Mouse (Mus musculus): ENCODE measurements around the gene Tdp1. TPM values are rescaled to one million over a fixed set of nuclear protein-coding genes. Genes with fewer than 3 reads are reported as not detected.

Tdp1 gene
- 23.6 and 24.8 TPM in 2 replicates for polyA plus RNA-seq (2011; ENCODE audit: insufficient read length, low read depth, missing spikeins)

DNA sequence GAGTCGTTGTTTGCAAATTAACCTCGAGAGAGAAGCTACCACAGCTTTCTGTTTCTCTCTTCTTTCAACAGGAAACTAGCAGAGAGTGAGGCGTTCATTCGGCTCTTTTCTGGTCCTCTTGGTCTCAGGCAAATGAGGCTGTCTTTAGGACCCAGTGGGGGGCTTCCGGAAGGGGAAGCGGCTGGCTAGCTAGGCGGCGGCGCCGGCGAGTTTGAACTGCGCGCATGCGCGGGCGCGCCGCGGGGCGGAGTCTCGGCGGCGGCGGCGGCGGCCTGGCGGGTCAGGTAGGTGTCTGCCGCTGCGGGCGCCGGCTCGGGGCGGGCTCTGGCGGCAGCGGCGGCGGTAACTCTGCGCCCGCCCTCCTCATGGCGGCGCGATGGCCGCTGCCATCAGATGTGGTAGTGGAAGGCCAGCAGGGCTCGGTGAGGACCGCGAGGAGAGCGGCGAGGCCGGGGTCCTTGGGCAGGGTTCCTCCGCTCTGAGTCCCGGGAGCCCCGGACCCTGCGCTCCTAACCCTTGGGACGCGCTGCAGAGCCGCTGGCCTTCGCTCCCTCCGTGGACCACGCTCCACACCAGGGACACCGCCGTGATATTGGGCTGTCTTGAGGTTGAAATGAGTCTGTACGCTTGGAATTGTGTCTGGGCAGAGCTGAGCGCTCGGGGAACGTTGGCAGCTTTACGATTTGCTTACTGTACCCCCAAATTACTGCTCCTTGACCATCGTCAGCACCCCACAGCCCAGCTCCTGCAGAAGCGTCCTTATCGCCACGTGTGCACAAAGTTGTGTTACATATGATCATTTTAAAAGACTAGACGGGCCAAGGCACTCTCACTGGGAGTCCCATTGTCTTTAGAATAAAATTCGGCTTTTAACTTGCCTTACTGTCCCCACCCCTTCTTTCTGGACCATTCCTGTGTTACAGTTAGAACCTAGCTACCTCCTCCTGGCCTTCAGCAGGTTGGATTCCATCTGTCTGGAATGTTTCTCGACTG, at the start of gene Tdp1, which contains the start of gene Efcab11:
Gene Tdp1, plus strand, starts transcription at position 249 of the 993 bp plus-strand sequence.
Gene Efcab11, minus strand, starts transcription at position 171 of the 993 bp plus-strand sequence.
- no peak for TF ChIP-seq CTCF (IDR thresholded peaks at IDR 0.05; ENCODE audit: borderline replicate concordance, insufficient read depth, low read length)
- peak; percentile 91 for TF ChIP-seq POLR2A (IDR thresholded peaks at IDR 0.05; ENCODE audit: low read depth, low read length)
- peak within 1 kb of the TSS; percentile 94 for H3K4me3 ChIP-seq (ENCODE audit: insufficient read depth, low read length)
- peak within 1 kb of the TSS; percentile 74 for H3K27ac ChIP-seq (ENCODE audit: insufficient read depth, low read length)
- H3K4me1 ChIP-seq (ENCODE audit: control insufficient read depth, insufficient read depth, low read length) = peaks cover 3% of the 10 kb centered on the region; the same call in 1 of the 2 replicates

DNA sequence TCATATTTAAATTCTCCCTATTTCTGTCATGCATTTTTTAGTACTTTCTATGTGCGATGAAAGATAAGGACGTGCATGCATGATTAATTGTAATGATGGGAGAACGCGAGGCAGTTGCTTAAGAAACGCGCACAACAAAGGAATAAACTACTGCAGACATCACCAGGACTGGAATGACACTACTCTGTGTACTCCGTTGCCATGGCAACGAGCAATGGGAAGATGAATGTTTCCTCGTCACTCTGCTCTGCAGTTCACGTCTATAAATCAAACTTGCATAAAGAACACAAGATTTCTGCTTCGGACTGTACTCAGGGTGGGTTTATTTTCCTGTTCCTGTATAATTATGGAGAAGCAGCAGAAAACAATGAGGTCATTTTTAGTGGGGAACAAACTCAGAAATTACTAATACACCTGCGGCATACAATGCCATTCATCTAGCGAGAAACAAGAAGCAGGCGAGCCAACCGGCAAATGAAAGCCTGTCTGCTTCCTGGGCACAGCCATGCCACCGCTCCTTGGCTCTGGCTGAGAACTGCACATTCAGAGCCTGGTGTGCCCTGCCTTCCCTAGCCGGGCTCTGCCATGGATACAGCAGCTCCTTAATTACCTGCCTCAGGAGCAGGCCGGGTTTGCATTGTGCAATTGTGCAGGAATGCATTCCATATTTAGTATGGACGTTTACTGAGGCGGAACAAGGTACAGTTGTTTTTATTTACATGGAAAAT, 47.7 kb upstream of the Tdp1 start:
- H3K4me1 ChIP-seq (ENCODE audit: control insufficient read depth, insufficient read depth, low read length) = no peaks in the 10 kb centered on the region
- no peak overlapping the region for H3K27ac ChIP-seq (ENCODE audit: insufficient read depth, low read length)
- H3K4me3 ChIP-seq (ENCODE audit: insufficient read depth, low read length) = no peak overlapping the region
- no peak for TF ChIP-seq POLR2A (IDR thresholded peaks at IDR 0.05; ENCODE audit: low read depth, low read length)
- TF ChIP-seq CTCF (IDR thresholded peaks at IDR 0.05; ENCODE audit: borderline replicate concordance, insufficient read depth, low read length) = no peak

DNA sequence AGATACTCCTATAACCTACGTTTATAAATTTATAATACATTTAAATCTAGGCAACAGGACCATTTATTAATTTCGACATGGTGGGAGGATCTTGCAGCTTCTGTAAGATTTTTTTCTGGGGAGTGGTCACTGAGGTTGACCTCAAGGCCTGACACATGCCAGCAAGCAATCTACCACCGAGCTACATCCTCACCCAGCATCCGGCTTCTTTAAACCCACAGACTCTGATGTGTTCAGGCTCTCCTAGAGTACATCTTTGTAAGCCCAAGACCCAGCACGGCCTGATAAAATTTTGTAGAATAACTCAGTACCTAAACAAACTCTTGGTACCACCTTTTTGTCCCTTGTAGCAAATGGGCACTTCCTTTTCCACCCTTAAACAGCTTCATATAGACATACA, 46.8 kb upstream of the Tdp1 start:
- Histone ChIP-seq H3K4me3 (ENCODE audit: insufficient read depth, low read length) (no peak overlapping the region), H3K4me1 (ENCODE audit: control insufficient read depth, insufficient read depth, low read length) (no peaks in the 10 kb centered on the region), H3K27ac (ENCODE audit: insufficient read depth, low read length) (no peak overlapping the region)
- TF ChIP-seq POLR2A (IDR thresholded peaks at IDR 0.05; ENCODE audit: low read depth, low read length) (no peak), CTCF (IDR thresholded peaks at IDR 0.05; ENCODE audit: borderline replicate concordance, insufficient read depth, low read length) (no peak)

DNA sequence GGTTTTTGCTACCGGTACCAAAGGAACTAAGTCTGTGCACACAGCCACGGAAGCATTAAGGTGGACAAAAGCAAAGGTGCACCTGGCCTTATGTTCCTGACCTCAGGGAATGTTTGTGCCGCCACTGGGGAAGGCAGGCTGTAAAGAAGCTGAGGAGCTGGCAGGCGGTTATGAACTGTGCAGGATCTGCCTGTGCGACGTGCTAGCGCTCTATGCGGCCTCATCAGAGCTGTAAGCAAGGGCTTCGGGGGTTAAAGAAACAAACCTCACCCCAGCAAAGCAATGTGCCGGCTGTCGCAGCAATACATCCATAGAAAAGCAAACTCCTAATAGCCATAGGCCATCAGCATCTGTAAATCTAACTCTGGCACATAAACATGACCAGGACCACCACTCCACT, 46.2 kb upstream of the Tdp1 start:
- TF ChIP-seq CTCF (IDR thresholded peaks at IDR 0.05; ENCODE audit: borderline replicate concordance, insufficient read depth, low read length) (no peak), POLR2A (IDR thresholded peaks at IDR 0.05; ENCODE audit: low read depth, low read length) (no peak)
- Histone ChIP-seq H3K4me3 (ENCODE audit: insufficient read depth, low read length) (no peak overlapping the region), H3K4me1 (ENCODE audit: control insufficient read depth, insufficient read depth, low read length) (no peaks in the 10 kb centered on the region), H3K27ac (ENCODE audit: insufficient read depth, low read length) (no peak overlapping the region)

DNA sequence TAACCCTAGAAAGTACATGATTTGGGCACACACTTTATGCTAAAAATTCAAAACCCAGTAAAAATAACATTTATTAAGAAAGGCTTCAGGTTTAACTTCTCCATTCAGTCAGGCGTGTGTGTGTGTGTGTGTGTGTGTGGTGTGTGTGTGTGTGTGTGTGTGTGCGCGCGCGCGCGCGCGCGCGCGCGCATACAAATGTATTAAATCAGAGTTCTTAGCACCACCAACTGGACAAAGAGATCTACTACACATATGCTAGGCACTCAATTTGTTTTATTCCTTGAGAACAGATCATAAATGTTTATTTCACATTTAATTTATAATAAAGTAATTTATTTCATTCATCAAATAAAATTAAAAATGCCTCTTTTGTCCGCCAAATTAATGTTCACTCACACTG, 45.6 kb upstream of the Tdp1 start:
- Histone ChIP-seq H3K27ac (ENCODE audit: insufficient read depth, low read length) (no peak overlapping the region), H3K4me1 (ENCODE audit: control insufficient read depth, insufficient read depth, low read length) (no peaks in the 10 kb centered on the region), H3K4me3 (ENCODE audit: insufficient read depth, low read length) (no peak overlapping the region)
- TF ChIP-seq POLR2A (IDR thresholded peaks at IDR 0.05; ENCODE audit: low read depth, low read length) = no peak
- no peak for TF ChIP-seq CTCF (IDR thresholded peaks at IDR 0.05; ENCODE audit: borderline replicate concordance, insufficient read depth, low read length)

DNA sequence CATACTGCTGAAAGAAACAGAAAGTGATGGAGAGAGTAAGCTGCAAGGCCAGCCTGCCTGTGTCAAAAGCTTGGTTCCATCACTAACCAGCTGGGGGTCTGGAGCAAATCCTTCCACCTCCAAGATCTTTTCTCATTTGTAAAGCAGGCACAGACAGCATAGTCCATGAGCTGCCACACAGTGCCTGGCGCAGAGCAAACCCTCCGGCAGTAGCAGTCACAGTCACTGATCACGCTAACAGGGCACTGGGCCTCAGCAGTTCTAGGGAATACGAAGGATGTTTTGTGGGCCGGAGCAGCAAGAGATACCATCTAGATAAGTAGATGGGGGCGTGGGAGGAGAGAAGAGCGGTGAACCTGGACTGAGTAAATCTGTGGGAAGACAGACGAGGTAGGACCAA, 39.4 kb upstream of the Tdp1 start:
- Histone ChIP-seq H3K4me3 (ENCODE audit: insufficient read depth, low read length) (no peak overlapping the region), H3K4me1 (ENCODE audit: control insufficient read depth, insufficient read depth, low read length) (no peaks in the 10 kb centered on the region), H3K27ac (ENCODE audit: insufficient read depth, low read length) (no peak overlapping the region)
- TF ChIP-seq POLR2A (IDR thresholded peaks at IDR 0.05; ENCODE audit: low read depth, low read length) = no peak
- TF ChIP-seq CTCF (IDR thresholded peaks at IDR 0.05; ENCODE audit: borderline replicate concordance, insufficient read depth, low read length) = no peak

DNA sequence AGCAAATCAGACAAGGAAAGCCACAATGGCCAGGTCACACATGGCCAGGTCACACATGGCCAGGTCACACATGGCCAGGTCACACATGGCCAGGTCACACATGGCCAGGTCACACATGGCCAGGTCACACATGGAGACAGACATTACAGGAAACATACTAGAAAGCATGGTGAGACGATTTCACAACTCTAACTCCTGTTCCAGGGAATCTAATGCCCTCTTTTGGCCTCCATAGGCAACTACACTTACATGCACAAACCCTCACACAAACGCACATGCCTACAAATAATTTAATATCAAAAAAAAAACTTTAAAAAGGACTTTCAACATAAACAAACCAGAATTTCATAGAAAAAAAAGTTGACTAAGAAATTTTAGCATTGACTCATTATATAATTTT, 34.3 kb upstream of the Tdp1 start:
- Histone ChIP-seq H3K4me1 (ENCODE audit: control insufficient read depth, insufficient read depth, low read length) (no peaks in the 10 kb centered on the region), H3K27ac (ENCODE audit: insufficient read depth, low read length) (no peak overlapping the region), H3K4me3 (ENCODE audit: insufficient read depth, low read length) (no peak overlapping the region)
- no peak for TF ChIP-seq POLR2A (IDR thresholded peaks at IDR 0.05; ENCODE audit: low read depth, low read length)
- no peak for TF ChIP-seq CTCF (IDR thresholded peaks at IDR 0.05; ENCODE audit: borderline replicate concordance, insufficient read depth, low read length)

DNA sequence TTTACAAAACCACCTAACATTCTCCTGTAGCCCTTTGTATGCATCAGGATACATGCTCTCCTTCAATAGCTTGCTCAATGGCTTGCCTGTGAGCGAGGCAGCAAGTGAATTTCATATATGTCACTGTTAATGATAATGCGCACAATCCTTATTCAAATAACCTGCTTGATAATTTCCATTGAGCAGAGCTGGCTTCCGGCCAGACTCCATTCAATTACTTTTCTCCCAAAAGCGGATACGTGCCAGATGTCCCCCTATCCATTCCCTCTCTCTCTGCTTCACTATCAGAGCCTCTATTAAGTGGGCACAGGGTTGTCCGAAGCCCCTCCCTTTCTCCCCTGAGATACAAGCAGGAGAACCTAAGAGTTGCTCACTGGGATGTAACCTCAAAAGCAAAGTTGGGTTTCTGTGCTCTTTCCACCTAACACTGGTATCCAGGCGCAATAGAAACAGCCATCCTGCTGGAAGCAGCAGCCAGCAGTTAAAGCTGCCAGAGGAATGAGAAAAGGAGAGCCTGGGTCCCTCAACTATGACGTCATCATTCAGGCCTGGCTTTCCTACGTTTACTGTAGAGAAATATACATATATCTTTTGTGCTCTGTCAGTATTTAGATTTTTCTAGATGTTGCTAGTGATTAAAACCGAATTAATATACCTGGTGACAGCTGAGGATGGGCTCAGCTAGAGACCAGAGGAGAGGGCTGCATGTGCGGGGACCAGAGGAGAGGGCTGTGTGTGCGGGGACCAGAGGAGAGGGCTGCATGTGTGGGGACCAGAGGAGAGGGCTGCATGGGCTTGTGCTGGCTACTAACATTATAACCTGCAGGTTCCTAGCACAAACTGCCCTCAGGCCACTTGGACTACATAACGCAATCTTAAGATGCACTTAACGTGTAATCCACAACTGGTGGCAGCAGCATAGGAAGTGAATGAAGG, 30.7 kb upstream of the Tdp1 start:
- TF ChIP-seq POLR2A (IDR thresholded peaks at IDR 0.05; ENCODE audit: low read depth, low read length) (no peak), CTCF (IDR thresholded peaks at IDR 0.05; ENCODE audit: borderline replicate concordance, insufficient read depth, low read length) (no peak)
- no peaks in the 10 kb centered on the region for H3K4me1 ChIP-seq (ENCODE audit: control insufficient read depth, insufficient read depth, low read length)
- no peak overlapping the region for H3K4me3 ChIP-seq (ENCODE audit: insufficient read depth, low read length)

DNA sequence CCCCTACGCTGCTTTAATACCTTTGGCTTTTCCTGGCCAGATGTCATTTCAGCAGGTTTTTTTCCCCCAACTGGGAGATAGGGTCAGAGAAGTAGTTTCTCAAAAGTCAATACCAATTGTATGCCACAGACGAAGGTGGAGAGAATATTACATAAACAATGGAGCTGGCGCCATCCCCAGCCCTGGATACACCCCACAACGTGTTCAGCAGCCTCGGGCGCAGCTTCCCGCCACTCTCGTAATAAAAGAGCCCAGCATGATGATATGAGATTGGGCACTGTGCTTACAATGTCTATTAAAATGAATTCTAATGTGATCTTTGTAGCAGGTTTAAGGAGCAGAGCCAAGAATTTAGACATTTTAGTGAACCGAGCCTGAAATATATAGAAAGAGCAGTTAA, 28.3 kb upstream of the Tdp1 start:
- TF ChIP-seq CTCF (IDR thresholded peaks at IDR 0.05; ENCODE audit: borderline replicate concordance, insufficient read depth, low read length) = no peak
- no peak for TF ChIP-seq POLR2A (IDR thresholded peaks at IDR 0.05; ENCODE audit: low read depth, low read length)
- Histone ChIP-seq H3K4me3 (ENCODE audit: insufficient read depth, low read length) (no peak overlapping the region), H3K27ac (ENCODE audit: insufficient read depth, low read length) (no peak overlapping the region), H3K4me1 (ENCODE audit: control insufficient read depth, insufficient read depth, low read length) (no peaks in the 10 kb centered on the region)

More for the DNA sequence above, 30.7 kb upstream of the Tdp1 start:
- H3K27ac ChIP-seq (ENCODE audit: insufficient read depth, low read length) = no peak overlapping the region

Measured in embryonic fibroblast, embryonic 13.5 days (primary cell).